Mouse (Mus musculus): Measurements from ENCODE around the gene B3galnt1. TPM values are rescaled to one million over a fixed set of nuclear protein-coding genes. Genes with fewer than 3 reads are reported as not detected.

Gene B3galnt1
- total RNA-seq, 2 experiments from 2014 or later = 12.8 to 13.1 TPM

Other genes with a start within 250 kb of the B3galnt1 start
- 100 to 1,000 TPM in 1 of 2 experiments, 10 to 100 TPM in 1; 97.4 to 101 TPM for gene Nmd3, start 123.0 kb upstream of the B3galnt1 start, total RNA-seq (2021)

Data from adrenal gland, adult 18-20 months (tissue).